Mouse (Mus musculus) stomach, postnatal 0 days (tissue): ENCODE results near the gene Flrt2. TPM values are rescaled to one million over a fixed set of nuclear protein-coding genes. Genes with fewer than 3 reads are reported as not detected.

Experiments used
- ATAC-seq: fragments of 200-750 bp; cut with Nextera tagmentation; 2 replicates; pipeline ENCODE4 v1.8.0; 2017; ENCODE audit not compliant: low FRiP score, low TSS enrichment
- DNase-seq: peaks from one replicate; pipeline ENCODE4 v3.0.0-alpha.2; 2016; ENCODE audit warnings: low spot score
- H3K27ac ChIP-seq: fragments of 300-500 bp; sonication (generic); replicated peaks from 2 replicates; pipeline ENCODE4 v1.5.1; 2014; ENCODE audit warnings: mild to moderate bottlenecking, control low read depth
- H3K27me3 ChIP-seq: fragments of 300-500 bp; sonication (generic); 2 replicates; pipeline ENCODE4 v1.6.1; 2014; ENCODE audit warnings: low read length; ENCODE audit not compliant: control insufficient read depth, insufficient read depth
- H3K36me3 ChIP-seq: fragments of 300-500 bp; sonication (generic); 2 replicates; pipeline ENCODE4 v1.6.1; 2014; ENCODE audit warnings: low read length, mixed read lengths; ENCODE audit not compliant: control insufficient read depth, insufficient read depth
- H3K4me1 ChIP-seq: fragments of 300-500 bp; sonication (generic); replicated peaks from 2 replicates; pipeline ENCODE4 v1.6.1; 2014; ENCODE audit warnings: antibody characterized with exemption; ENCODE audit not compliant: control insufficient read depth, insufficient read depth
- H3K4me2 ChIP-seq: fragments of 300-500 bp; sonication (generic); replicated peaks from 2 replicates; pipeline ENCODE4 v1.6.1; 2014; ENCODE audit warnings: low read depth, mild to moderate bottlenecking, control low read depth, moderate library complexity
- H3K4me3 ChIP-seq: fragments of 300-500 bp; sonication (generic); 2 replicates; pipeline ENCODE4 v1.5.1; 2014; ENCODE audit warnings: low read depth, low read length, control low read depth
- H3K9ac ChIP-seq: fragments of 300-500 bp; sonication (generic); 2 replicates; pipeline ENCODE4 v1.6.1; 2014; ENCODE audit warnings: mild to moderate bottlenecking, low read length, control low read depth, mixed read lengths
- H3K9me3 ChIP-seq: fragments of 300-500 bp; sonication (generic); 2 replicates; pipeline ENCODE4 v1.6.1; 2016; ENCODE audit warnings: low read length; ENCODE audit not compliant: control insufficient read depth
- CTCF ChIP-seq: IDR thresholded peaks from 2 replicates; pipeline ENCODE4 v1.5.1; 2016; ENCODE audit warnings: antibody characterized with exemption, low read depth, mild to moderate bottlenecking, moderate library complexity
- EP300 ChIP-seq: optimal IDR thresholded peaks from 2 replicates; pipeline ENCODE3; 2016; ENCODE audit warnings: antibody characterized with exemption
- WGBS: fragments of 180-500 bp; shearing (Covaris S2); extraction: QIAGEN DNeasy Blood & Tissue Kit; methylation state at CpG from one replicate; pipeline ENCODE4 v1.1.7; 2014; 5-methylcytosine and 5-hydroxymethylcytosine counted together
- polyA plus RNA-seq: library from polyadenylated mRNA; unstranded; fragments of >200 nt; fragmentation: Nextera tagmentation; extraction: Ambion mirVana; gene quantifications from 2 replicates; pipeline ENCODE4 v1.2.1, GENCODE M21; 2015

Flrt2 gene
- polyA plus RNA-seq, 1 experiment from 2014 or later: 6.2 TPM

DNA sequence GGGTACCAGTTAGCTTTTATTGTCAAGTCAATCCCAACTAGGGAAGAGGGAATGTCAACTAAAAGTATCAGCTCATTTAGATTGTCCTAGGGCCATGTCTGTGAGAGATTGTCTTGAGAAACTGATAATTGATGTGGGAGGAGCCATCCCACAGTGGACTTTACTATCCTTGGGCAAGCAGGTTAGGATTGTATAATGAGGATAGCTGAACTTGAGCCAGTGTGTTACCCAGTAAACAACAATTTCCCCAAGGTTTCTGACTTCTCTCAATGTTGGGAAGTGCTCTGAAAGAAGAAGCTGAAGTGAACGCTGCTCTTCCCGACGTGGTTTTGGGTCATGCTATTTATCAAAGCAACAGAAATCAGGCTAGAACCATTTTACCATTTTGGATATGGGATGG, 13.0 kb downstream of the Flrt2 start:
- Histone ChIP-seq H3K4me3 (no peak overlapping the region), H3K9ac (no peak overlapping the region), H3K27me3 (no peaks in the 10 kb centered on the region), H3K36me3 (no peaks in the 10 kb centered on the region), H3K4me2 (no peak overlapping the region), H3K9me3 (no peaks in the 10 kb centered on the region), H3K27ac (no peak overlapping the region), H3K4me1 (no peaks in the 10 kb centered on the region)
- 92% methylated on average over 3 of the region's 3 CpGs for WGBS
- ATAC-seq: no peak
- DNase-seq: no peak
- TF ChIP-seq CTCF: no peak
- no peak for TF ChIP-seq EP300

DNA sequence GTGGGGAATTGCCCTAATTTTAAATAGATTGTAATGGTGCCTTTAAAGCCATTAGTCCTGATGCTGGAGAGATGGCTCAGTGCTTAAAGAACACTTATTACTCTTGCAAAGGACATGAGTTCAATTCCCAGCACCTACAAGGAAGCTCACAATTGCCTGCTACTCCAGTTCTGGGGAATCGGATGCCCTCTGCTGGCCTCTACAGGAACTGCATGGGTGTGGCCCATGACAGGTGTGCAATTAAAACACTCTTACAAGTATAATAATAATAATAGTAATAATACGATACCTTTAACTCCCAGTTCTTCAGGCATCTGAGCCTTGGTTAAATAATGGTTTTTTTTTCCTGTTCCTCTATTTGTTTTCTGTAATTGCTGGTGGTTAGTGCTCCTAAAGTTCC, 31.2 kb downstream of the Flrt2 start:
- H3K4me2 ChIP-seq: no peak overlapping the region
- TF ChIP-seq CTCF: peak; percentile 50
- no peak for TF ChIP-seq EP300
- H3K27me3 ChIP-seq: no peaks in the 10 kb centered on the region
- H3K4me3 ChIP-seq: no peak overlapping the region
- no peak for ATAC-seq
- no peak overlapping the region for H3K9ac ChIP-seq
- H3K4me1 ChIP-seq: no peaks in the 10 kb centered on the region
- no peaks in the 10 kb centered on the region for H3K36me3 ChIP-seq
- DNase-seq: no peak
- 93% methylated on average over 2 of the region's 2 CpGs for WGBS
- no peaks in the 10 kb centered on the region for H3K9me3 ChIP-seq
- H3K27ac ChIP-seq: no peak overlapping the region

DNA sequence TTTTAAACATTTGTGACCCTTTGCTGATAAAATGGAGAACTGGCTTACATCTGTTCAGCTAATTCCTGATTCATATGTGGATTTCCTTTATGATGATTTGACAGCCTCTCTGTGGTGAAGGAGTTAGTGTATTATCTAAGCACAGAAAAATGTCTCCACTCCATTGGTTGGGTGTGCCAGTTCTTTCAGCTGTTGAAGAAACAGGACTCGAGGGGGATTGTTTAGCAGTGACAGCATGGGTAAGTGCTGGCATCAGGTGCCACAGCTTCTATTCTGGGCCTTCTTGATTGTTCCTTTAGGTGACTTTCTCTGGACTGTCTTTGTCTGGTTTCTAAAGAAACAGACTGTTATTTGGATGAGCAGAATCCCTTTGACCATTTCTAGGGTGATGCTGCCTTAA, 42.0 kb downstream of the Flrt2 start:
- H3K9me3 ChIP-seq: no peaks in the 10 kb centered on the region
- no peaks in the 10 kb centered on the region for H3K4me1 ChIP-seq
- H3K27me3 ChIP-seq: no peaks in the 10 kb centered on the region
- WGBS: 53% methylated on average over 1 of the region's 1 CpGs
- no peak overlapping the region for H3K27ac ChIP-seq
- H3K4me3 ChIP-seq: no peak overlapping the region
- DNase-seq (no peak), ATAC-seq (no peak)
- TF ChIP-seq CTCF: no peak
- no peak for TF ChIP-seq EP300
- no peaks in the 10 kb centered on the region for H3K36me3 ChIP-seq
- H3K9ac ChIP-seq: no peak overlapping the region
- no peak overlapping the region for H3K4me2 ChIP-seq

DNA sequence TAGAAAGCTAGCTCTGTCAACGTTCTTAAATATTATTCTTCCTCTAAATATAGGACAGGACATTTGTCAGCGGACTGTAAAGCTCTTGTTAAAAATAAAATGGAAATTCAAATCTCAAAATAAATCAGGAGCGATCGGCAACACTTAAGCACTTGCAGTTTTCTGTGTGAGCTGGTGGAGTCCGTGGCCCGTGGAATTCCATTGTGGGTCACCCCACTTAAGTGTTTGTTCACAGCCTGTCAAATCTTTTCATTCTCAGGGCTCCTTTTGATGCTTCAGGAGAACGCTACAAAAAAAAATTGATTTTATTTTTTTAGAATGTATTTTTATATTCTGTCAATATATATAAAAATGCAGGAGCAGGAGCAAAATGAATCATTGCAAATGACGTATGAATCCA, 45.5 kb downstream of the Flrt2 start:
- TF ChIP-seq EP300: no peak
- TF ChIP-seq CTCF: no peak
- no peaks in the 10 kb centered on the region for H3K4me1 ChIP-seq
- H3K9me3 ChIP-seq: no peaks in the 10 kb centered on the region
- H3K27me3 ChIP-seq: no peaks in the 10 kb centered on the region
- H3K36me3 ChIP-seq: no peaks in the 10 kb centered on the region
- no peak overlapping the region for H3K4me3 ChIP-seq
- no peak overlapping the region for H3K9ac ChIP-seq
- DNase-seq: no peak
- no peak for ATAC-seq
- 47% methylated on average over 8 of the region's 8 CpGs for WGBS
- H3K27ac ChIP-seq: no peak overlapping the region
- H3K4me2 ChIP-seq: no peak overlapping the region; the same call in 1 of the 2 replicates

DNA sequence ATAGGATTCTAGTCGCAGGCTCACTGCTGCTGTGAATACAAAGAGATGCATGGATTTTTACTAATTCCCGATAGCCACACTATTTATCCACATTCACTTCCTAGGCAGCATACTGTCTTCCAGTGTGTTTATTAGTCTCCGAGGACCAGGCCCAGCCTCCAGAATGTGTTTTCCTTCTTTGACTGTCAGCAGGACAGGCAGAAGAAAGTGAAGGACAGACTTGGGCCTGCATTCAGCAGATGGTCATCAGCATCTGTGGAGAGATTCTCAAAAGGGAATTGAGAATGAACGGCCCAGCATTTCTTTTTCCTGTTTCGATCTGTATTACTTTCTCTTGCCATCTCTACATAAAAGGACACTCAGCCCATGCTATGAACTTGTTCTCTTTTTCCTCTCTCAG, 46.0 kb downstream of the Flrt2 start:
- ATAC-seq (no peak), DNase-seq (no peak)
- TF ChIP-seq EP300 (no peak), CTCF (no peak)
- no peak overlapping the region for H3K4me3 ChIP-seq
- H3K4me1 ChIP-seq: no peaks in the 10 kb centered on the region
- H3K27ac ChIP-seq: no peak overlapping the region
- H3K27me3 ChIP-seq: no peaks in the 10 kb centered on the region
- H3K36me3 ChIP-seq: no peaks in the 10 kb centered on the region
- no peak overlapping the region for H3K4me2 ChIP-seq
- WGBS: 53% methylated on average over 5 of the region's 5 CpGs
- H3K9ac ChIP-seq: no peak overlapping the region
- H3K9me3 ChIP-seq: no peaks in the 10 kb centered on the region

DNA sequence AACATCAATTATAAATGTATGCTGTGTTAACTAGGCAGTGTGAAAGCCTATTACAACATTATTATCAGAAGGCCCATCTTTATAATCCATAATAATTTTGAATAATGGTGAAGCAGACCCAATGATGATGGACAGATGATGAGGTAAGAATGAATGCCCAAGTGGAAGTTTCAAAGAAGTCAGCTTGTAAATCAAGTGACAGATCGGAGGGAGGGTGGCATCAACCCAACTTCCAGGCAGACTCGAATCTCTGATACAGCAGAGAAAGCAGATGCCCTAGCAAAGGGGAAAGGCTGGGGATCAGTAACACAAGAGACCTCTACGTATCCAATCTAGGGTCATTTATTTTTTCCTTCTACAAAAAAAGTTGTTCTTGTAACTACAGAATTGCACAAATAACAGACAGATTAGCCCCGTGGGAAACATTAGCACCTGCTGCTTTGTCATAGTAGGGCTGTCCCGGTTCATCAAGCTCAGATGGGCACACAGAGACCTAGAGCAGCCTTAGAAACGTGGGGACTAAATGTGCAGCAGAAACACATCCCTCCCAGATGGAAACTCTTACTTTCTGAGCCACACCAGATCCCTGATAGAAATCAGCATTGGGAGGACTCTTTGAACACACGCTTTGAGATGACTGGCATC, 46.6 kb downstream of the Flrt2 start:
- no peak overlapping the region for H3K27ac ChIP-seq
- no peak overlapping the region for H3K9ac ChIP-seq
- 80% methylated on average over 7 of the region's 7 CpGs for WGBS
- H3K27me3 ChIP-seq: no peaks in the 10 kb centered on the region
- no peak overlapping the region for H3K4me3 ChIP-seq
- H3K9me3 ChIP-seq: no peaks in the 10 kb centered on the region
- no peaks in the 10 kb centered on the region for H3K36me3 ChIP-seq
- no peak for DNase-seq
- no peak for ATAC-seq
- H3K4me1 ChIP-seq: no peaks in the 10 kb centered on the region
- TF ChIP-seq EP300: no peak
- no peak for TF ChIP-seq CTCF
- H3K4me2 ChIP-seq: no peak overlapping the region
